Mouse (Mus musculus) myocyte (in vitro differentiated cells): ENCODE measurements around the gene Hoxa3.

Source experiments
- MYOD1 ChIP-seq, 3 experiments: IDR thresholded peaks; one replicate each; pipeline ENCODE4 v1.6.1; 2011; ENCODE audit warnings: control low read depth in 2 of 3, low read depth in 2 of 3, mild to moderate bottlenecking in 2 of 3, moderate library complexity in 1 of 3; ENCODE audit not compliant: insufficient read length in 2 of 3, control insufficient read depth in 1 of 3
- POLR2A ChIP-seq: IDR thresholded peaks from one replicate; pipeline ENCODE4 v1.6.1; 2011; ENCODE audit warnings: low read depth, mild to moderate bottlenecking, control low read depth, moderate library complexity; ENCODE audit not compliant: insufficient read length

- no peak for TF ChIP-seq MYOD1 (IDR thresholded peaks at IDR 0.05; ENCODE audit: control insufficient read depth in 1 of 3, insufficient read length in 2 of 3, low read depth in 2 of 3)
- TF ChIP-seq POLR2A, result no peak
Observed at GRCm38 (mm10) chr6:52165441-52166370, 47.4 kb downstream of the Hoxa3 start.
